ENCODE assay signal across 26 mouse cellular contexts in genomic region chr2:22954278-22954677, GRCm38 (mm10).
"Had no signal": no experiment of that assay in that cellular context is flagged by ENCODE, and none has a peak within 500 bp of the region (broad histone marks: within the 10 kb centered on the region; RNA-seq: fewer than 3 reads in every experiment).

No protein-coding gene starts in this region.

- H3K27me3 ChIP-seq: embryonic facial prominence, embryonic 12.5 days; embryonic facial prominence, embryonic 13.5 days; embryonic facial prominence, embryonic 15.5 days; forebrain, embryonic 12.5 days; forebrain, embryonic 13.5 days; forebrain, embryonic 15.5 days had no signal

- DNase-seq: cerebellum, adult 8-10 months; cerebellum, adult 9-10 months; cerebellum, adult 9-11 months; cerebellum, postnatal 10 days; cerebellum, postnatal 14 days; cerebellum, postnatal 25 days; cerebellum, postnatal 36 days; embryo, embryonic 11 days; forebrain, postnatal 0 days; gastrocnemius, adult 2 months; gastrocnemius, postnatal 10 days; gastrocnemius, postnatal 14 days; gastrocnemius, postnatal 25 days; gastrocnemius, postnatal 36 days; heart, adult 11 months; heart, adult 18-20 months; heart, adult 2 months had no signal

- H3K9ac ChIP-seq: embryonic facial prominence, embryonic 12.5 days; embryonic facial prominence, embryonic 13.5 days; embryonic facial prominence, embryonic 15.5 days; forebrain, embryonic 12.5 days; forebrain, embryonic 13.5 days; forebrain, embryonic 15.5 days; forebrain, postnatal 0 days had no signal

- H3K36me3 ChIP-seq: embryonic facial prominence, embryonic 12.5 days; forebrain, embryonic 12.5 days; forebrain, embryonic 15.5 days had no signal

- H3K4me1 ChIP-seq: embryonic facial prominence, embryonic 10.5 days; embryonic facial prominence, embryonic 12.5 days; embryonic facial prominence, embryonic 13.5 days; embryonic facial prominence, embryonic 15.5 days; forebrain, embryonic 10.5 days; forebrain, embryonic 12.5 days; forebrain, embryonic 13.5 days; forebrain, embryonic 15.5 days had no signal

- H3K4me3 ChIP-seq: embryonic facial prominence, embryonic 10.5 days; embryonic facial prominence, embryonic 12.5 days; embryonic facial prominence, embryonic 13.5 days; embryonic facial prominence, embryonic 15.5 days; erythroblast, embryonic 14.5 days; forebrain, embryonic 10.5 days; forebrain, embryonic 12.5 days; forebrain, embryonic 13.5 days; forebrain, embryonic 15.5 days; gastrocnemius, adult 2 months; heart, adult 2 months had no signal

- H3K4me2 ChIP-seq: embryonic facial prominence, embryonic 12.5 days; embryonic facial prominence, embryonic 13.5 days; embryonic facial prominence, embryonic 15.5 days; forebrain, embryonic 12.5 days; forebrain, embryonic 13.5 days; forebrain, embryonic 15.5 days had no signal

- H3K9me3 ChIP-seq: embryonic facial prominence, embryonic 10.5 days; embryonic facial prominence, embryonic 12.5 days; embryonic facial prominence, embryonic 13.5 days; embryonic facial prominence, embryonic 15.5 days; forebrain, embryonic 10.5 days; forebrain, embryonic 12.5 days; forebrain, embryonic 13.5 days; forebrain, embryonic 15.5 days had no signal

- H3K27ac ChIP-seq: embryonic facial prominence, embryonic 10.5 days; embryonic facial prominence, embryonic 12.5 days; embryonic facial prominence, embryonic 13.5 days; embryonic facial prominence, embryonic 15.5 days; forebrain, embryonic 10.5 days; forebrain, embryonic 12.5 days; forebrain, embryonic 13.5 days; forebrain, embryonic 15.5 days; gastrocnemius, adult 2 months; heart, adult 2 months had no signal
